11 mouse cellular contexts compared by ENCODE assay signal in genomic region chr15:79914357-79914756, GRCm38 (mm10). TPM values are rescaled to one million over a fixed set of nuclear protein-coding genes. Genes with fewer than 3 reads are reported as not detected.
DNase-seq lines count a peak whose midpoint lies in the region; ATAC-seq and TF ChIP-seq lines count a peak whose summit lies in the region.
"Had no signal": no experiment of that assay in that cellular context is flagged by ENCODE, and none has a peak within 500 bp of the region (broad histone marks: within the 10 kb centered on the region; RNA-seq: fewer than 3 reads in every experiment).

No protein-coding gene starts in this region.

- TF ChIP-seq POLR2A in cerebellum, adult 2 months (IDR thresholded peaks at IDR 0.05; ENCODE audit: borderline replicate concordance, insufficient read depth, low read length): no peak

- H3K36me3 ChIP-seq in kidney, embryonic 15.5 days: no peaks in the 10 kb centered on the region

- H3K27me3 ChIP-seq in cerebellum, adult 2 months (ENCODE audit: control insufficient read depth, insufficient read depth, low read length): no peaks in the 10 kb centered on the region
- H3K27me3 ChIP-seq in kidney, embryonic 15.5 days: no peaks in the 10 kb centered on the region

- WGBS in cerebellum, adult 2 months: 22% methylated on average over 3 of the region's 3 CpGs
- WGBS in kidney, embryonic 15.5 days: 75% methylated on average over 3 of the region's 3 CpGs

- DNase-seq in cerebellum, adult 2 months: peak; percentile 52 to 54
- DNase-seq in cerebellum, adult 11-12 months: no peak
- peak; percentile 53 for DNase-seq in layer of hippocampus, postnatal 10 days (ENCODE audit: low spot score in 2 of 2)
- DNase-seq in layer of hippocampus, adult 8-10 months (ENCODE audit: low spot score in 2 of 2): no peak
- peak; percentile 25 for DNase-seq in 3T3-L1 (ENCODE audit: low read depth, low spot score)
- peak; percentile 67 to 69 for DNase-seq in cerebellum, postnatal 10 days
- no peak for DNase-seq in heart, postnatal 4 days
- DNase-seq: adrenal gland, adult 2 months had no signal

- H3K9ac ChIP-seq in kidney, embryonic 15.5 days: no peak overlapping the region

- no peaks in the 10 kb centered on the region for H3K9me3 ChIP-seq in kidney, embryonic 15.5 days (replicated peaks)

- H3K27ac ChIP-seq in cerebellum, adult 2 months (ENCODE audit: insufficient read depth, low read length): peak overlapping the region; percentile 26; the same call in 1 of the 2 replicates
- H3K27ac ChIP-seq in kidney, embryonic 15.5 days: no peak overlapping the region
- H3K27ac ChIP-seq: macrophage had no signal

- TF ChIP-seq CTCF in cerebellum, adult 2 months (IDR thresholded peaks at IDR 0.05; ENCODE audit: borderline replicate concordance, insufficient read depth, low read depth, low read length): 0 out of 2 replicates have a peak, but pooled peaks have one; percentile 12

- peaks cover 14% of the 10 kb centered on the region for H3K4me1 ChIP-seq in cerebellum, adult 2 months (ENCODE audit: control insufficient read depth, insufficient read depth, low read length)
- no peaks in the 10 kb centered on the region for H3K4me1 ChIP-seq in kidney, embryonic 15.5 days

- no peak overlapping the region for H3K4me3 ChIP-seq in cerebellum, adult 2 months (replicated peaks; ENCODE audit: insufficient read depth, low read depth, low read length)
- no peak overlapping the region for H3K4me3 ChIP-seq in kidney, embryonic 15.5 days (replicated peaks)

- ATAC-seq in kidney, embryonic 15.5 days (replicated peaks; ENCODE audit: low FRiP score): no peak

- H3K4me2 ChIP-seq in kidney, embryonic 15.5 days: no peak overlapping the region
- H3K4me2 ChIP-seq: heart, embryonic 11.5 days had no signal

RNA-seq across cellular contexts. Expression of gene Apobec3, which starts 22.9 kb away (rescaled TPM):
- polyA plus RNA-seq in cerebellum, adult 2 months (2012; rRNA removed): 3.3 and 3.6 TPM in 2 replicates
- 1 to 10 TPM; 6.9 to 7.0 TPM for total RNA-seq in layer of hippocampus, postnatal 10 days (2021)
- total RNA-seq in layer of hippocampus, adult 8-10 months (2022): 10 to 100 TPM in 2 of 4 experiments, 1 to 10 TPM in 2; 5.3 to 11.9 (median 8.3) TPM
- polyA plus RNA-seq in kidney, embryonic 15.5 days (2015; fragmentation: Nextera tagmentation; extraction: Ambion mirVana): 29.3 and 31.0 TPM in 2 replicates
- 10 to 100 TPM in 1 of 2 experiments, 1 to 10 TPM in 1; 8.7 to 10.1 TPM for total RNA-seq in heart, postnatal 4 days (2021)

RNA-seq across cellular contexts. Expression of gene Cbx7, which starts 56.6 kb away (rescaled TPM):
- 89.6 and 96.3 TPM in 2 replicates for polyA plus RNA-seq in cerebellum, adult 2 months (2012; rRNA removed)
- 1 to 10 TPM; 7.9 to 9.6 TPM for total RNA-seq in layer of hippocampus, postnatal 10 days (2021)
- 10 to 100 TPM; 46.0 to 62.9 (median 52.2) TPM for total RNA-seq in layer of hippocampus, adult 8-10 months (2022)
- 2.9 and 3.0 TPM in 2 replicates for polyA plus RNA-seq in kidney, embryonic 15.5 days (2015; fragmentation: Nextera tagmentation; extraction: Ambion mirVana)
- 1 to 10 TPM; 1.7 to 2.0 TPM for total RNA-seq in heart, postnatal 4 days (2021)

Comparison
In these comparisons a context has a peak if more than half of its experiments do, and no peak if none do; other contexts are left out.
1. DNase-seq: peak in cerebellum, adult 2 months (2 of 2), layer of hippocampus, postnatal 10 days (2 of 2), 3T3-L1 (single experiment) and cerebellum, postnatal 10 days (2 of 2); none in cerebellum, adult 11-12 months (single experiment), layer of hippocampus, adult 8-10 months (0 of 2) and heart, postnatal 4 days (single experiment).
2. RNA of gene Cbx7, which starts 56.6 kb away (total RNA-seq): 46.0 to 62.9 TPM in layer of hippocampus, adult 8-10 months; 7.9 to 9.6 TPM in layer of hippocampus, postnatal 10 days and 1.7 to 2.0 TPM in heart, postnatal 4 days; every median in the first group is over 4 times any median in the second.